Mouse (Mus musculus) heart, adult 9 months (tissue): ENCODE measurements around the gene Gatad2a.
A peak's percentile ranks its signal among the peaks of the same experiment; 100 is the strongest.
"Not testable (repeated sequence)": the region's sequence is repeated elsewhere in the genome, so short reads cannot be mapped to it uniquely, and the experiment has no call there.

Source experiments
- DNase-seq, 2 experiments: peaks; one replicate each; pipeline ENCODE4 v3.0.0; 2022; ENCODE audit warnings: low spot score in 2 of 2

Gene Gatad2a

DNA sequence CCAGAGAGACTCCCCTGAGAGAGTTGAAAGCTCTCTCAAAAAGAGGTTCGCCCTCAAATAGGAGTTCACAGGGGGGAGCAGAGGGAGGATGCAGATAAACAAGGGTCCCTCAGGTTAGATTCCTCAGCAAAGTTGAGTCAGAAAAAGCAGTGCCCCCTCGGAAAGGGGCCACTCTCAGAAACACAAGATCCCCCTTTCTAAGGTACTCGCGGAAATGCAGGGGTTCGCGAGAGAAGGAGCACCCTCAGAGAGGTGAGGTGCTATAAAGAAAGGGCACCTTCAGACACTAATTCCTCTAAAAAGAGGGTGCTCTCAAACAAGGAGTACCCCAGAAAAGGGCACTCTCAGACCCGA is 785 bp downstream of the Gatad2a start:
- DNase-seq, result no peak

DNA sequence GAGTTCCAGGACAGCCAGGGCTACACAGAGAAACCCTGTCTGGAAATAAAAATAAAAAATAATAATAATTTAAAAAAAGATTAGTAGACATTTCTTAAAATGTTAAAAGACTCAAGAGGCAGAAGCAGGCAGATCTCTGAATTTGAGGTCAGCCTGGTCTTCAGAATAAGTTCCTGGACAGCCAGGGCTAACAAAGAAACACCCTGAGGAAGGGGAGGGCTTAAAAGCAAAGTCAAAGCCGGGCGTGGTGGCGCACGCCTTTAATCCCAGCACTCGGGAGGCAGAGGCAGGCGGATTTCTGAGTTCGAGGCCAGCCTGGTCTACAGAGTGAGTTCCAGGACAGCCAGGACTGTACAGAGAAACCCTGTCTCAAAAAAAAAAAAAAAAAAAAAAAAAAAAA is 7.2 kb downstream of the Gatad2a start:
- DNase-seq, result not testable (repeated sequence)

DNA sequence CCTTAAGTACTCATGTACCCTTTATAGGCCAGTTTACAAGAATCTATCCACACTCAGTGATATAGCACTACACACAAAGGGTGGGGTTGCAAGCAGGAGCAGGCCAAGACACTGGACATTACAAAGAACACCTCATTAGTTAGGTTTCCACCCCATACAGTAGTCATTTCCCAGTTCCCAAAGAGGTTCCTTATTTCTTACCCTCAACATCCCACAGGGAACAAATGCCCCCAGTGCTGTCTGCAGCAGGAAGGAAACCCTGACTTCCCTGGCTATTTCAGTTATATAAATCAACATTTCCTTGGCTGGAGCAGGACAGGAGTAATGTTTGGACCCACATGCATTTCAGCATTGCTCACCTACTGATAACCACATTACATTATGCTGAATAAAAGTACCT is 8.4 kb downstream of the Gatad2a start:
- no peak for DNase-seq

DNA sequence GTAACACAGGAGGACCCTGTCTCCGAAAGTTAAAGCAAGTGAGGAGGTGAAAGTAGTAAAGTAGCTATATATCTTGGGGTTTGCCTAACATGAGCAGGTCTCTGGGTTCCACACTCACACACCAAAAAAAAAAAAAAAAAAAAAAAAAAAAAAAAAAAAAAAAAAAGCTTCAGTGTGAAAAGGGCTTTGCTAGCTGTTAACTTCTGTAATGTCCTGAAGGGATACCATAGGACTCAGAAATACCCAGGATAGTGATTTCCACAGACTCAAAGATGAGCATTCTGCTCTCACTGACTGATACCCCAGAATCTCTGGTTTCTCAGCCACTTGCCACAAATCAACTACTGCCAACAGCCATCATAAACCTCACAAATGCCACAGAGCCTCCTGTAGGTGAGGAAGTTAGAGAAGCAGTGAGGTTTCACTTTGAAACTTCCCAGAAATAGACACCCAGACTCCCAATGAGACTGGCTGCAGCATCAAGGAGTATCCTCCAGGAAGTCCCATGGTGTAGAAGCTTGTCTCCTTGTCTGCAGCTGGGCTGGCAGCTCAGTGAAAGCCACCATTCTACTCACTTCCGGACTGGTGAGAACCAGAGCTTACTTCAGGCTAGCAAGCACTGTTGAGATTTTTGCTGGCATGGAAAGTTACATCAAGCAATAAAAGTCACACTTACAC is 11.2 kb downstream of the Gatad2a start:
- DNase-seq, result no peak

DNA sequence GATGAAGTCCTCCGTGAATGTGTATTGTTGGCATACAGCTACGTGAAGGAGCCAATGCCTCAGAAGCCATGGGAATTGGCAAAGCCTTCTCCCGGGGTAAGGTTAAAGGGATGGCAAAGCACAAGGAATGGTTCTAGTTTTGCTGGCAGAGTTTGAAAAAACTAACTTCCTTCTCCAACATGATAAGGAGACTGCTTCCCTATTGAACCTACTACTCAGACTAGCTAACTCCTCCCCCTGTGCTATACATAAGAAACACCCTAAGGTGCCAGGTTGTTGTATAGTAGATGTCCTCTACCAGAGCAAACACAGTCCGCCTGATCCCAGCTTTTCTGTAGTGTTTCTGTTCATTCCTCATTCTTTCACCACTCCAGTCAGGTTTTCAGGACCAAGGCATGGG is 17.7 kb downstream of the Gatad2a start:
- DNase-seq, result no peak

DNA sequence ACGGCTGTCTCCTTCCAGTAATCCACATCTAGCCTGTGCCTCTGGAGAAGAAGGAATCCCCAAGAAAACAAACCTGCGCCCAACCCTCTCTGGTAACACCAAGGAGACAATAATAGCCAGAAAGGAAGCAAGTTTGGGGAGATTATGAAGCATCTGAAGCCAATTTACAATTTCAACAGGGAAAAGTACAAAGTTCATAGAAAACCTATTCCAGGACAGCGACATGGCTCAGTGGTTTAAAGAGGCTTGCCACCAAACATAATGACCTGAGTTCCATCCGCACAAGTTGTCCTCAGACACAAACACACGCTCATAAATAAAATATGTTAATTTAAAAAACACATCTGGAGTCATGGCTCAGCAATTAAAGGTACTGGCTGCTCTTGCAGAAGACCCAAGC is 21.4 kb downstream of the Gatad2a start:
- DNase-seq, result no peak

DNA sequence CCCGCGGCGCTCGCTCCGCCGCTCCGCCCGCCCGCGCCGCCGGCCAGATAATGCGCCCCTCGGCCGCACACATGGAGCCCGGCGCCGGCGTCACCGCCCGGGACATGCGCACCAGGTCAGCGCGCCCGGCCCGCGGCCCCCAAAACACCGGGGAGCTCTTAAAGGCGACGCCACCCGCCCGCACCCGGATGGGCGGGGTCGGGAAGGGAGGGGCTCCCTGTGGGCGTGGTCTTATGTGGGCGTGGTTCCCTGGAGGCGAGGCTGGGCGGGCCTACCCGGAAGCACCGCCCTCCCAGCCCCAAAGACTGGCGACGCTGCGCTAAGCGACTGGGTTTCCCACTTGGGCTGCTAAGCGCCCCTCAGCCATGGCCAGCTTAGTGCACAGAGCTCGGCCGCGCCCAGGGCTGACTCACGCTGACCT is 22.0 kb downstream of the Gatad2a start:
- DNase-seq, result peak; percentile 95 to 97

DNA sequence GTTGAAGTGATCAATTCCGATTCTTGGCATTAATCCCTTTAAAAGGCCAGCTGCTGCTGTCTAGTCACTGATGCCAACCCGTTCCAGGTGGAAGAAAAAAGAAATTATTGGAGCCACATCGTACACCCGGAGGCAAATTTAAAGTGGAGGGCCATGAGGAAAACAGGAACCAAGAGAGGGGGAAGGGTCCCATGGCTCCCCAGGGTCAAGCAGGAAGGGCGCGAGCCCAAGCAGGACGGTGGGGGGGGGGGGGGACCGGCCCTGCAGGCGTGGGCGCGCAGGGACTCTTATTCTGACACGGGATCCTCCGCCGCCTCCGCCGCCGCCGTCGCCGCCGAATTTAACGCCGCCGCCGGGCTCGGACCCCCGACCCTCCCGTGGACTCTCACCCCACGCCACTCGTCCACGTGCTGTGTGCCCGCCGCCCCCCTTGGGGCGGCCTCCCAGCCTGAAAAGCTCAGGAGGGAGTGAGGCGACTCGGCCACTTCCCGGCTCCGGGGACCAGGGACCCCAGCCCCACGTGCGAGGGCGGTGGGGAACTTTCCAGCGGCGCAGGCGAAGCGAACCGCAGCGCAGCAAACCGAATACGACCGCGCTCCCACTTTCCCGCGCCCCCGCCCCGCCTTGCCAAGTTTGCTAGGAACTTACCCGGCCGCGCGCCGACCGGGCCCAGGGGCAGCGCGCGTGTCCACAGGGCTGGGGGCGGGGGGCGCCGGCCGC is 22.6 kb downstream of the Gatad2a start:
- DNase-seq, result peak; percentile 42 to 59

DNA sequence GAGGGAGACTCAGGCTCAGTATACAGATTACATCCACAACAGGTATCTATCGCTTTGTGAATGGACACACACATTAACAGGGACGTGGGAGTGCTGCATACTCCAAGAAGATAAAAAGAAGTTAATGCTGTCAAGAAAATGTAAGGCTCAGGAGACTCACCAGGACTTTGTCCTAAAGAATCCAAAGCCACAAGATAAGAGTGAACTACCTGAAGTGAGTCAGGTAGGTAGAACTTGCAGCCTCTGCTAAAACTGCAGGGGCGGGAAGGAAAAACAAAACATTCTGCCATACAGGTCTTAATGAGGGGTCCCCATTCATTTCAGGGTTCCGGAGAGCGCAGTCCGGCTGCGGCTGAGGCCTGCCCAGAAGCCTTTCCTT is 23.1 kb downstream of the Gatad2a start:
- no peak for DNase-seq

DNA sequence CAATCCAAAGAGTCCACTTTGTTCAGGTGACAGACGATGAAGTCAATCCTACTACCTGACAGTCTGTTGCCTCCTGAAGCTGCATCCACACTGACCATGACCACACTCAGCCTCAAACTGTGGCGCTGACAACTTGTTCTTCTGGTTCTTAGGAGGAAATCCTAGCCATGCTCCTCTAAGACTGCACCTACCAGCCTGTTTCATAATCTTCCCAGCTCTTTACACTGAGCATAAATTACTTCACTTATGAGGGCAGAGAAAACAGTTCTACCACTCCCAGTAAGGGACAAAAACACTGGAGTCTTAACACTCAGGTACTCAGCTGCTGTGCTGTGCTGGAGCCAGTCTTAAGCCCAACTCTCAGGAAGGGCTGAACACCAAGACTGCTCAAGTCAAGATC is 25.3 kb downstream of the Gatad2a start:
- DNase-seq, result no peak

DNA sequence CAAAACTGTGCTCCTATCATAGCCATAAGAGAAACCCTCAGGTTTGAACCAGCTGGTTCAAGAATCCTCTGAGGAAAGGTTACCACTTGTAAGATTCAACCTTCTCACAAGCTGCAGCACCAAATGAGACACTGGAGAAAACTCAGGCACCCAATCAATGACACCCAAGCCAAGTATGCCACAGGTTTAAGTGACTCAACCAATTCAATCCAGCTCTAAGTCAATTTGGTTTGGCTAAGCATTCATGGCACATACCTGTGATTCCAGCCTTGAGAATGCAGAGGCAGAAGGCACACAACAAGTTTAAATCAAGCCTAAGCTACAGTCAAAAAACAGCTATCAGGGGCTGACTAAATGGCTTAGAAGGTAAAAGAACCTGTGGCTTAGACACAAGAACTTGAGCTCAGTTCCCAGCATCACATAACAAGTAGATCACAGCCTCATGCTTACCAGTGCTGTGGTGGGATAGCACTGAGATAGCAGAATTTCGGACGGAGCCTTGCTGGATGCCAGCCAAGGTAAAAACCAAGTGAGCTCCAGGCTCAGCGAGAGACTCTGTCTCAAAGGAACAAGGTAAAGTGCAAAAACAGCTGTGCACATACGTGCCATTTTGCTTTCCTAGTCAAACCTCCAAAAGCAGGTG is 28.8 kb downstream of the Gatad2a start:
- DNase-seq, result no peak

DNA sequence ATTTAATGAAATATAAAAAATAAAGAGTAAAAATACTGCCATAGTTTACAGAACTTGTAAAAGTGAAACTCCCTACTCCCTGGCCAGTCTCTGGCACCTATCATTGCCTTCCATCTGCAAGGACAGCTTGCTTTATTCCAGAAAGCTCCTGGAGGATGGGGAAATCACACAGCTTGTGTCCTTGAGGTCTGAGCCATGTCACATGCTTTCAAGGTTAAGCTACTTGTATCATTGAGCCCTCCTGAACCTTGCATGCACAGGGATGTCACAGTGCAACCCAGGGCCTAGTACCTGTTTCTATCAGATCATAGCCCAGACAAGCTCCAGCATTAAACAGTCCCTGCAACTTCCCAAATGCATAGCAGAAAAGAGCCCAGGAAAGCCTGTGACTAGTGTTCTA is 36.9 kb downstream of the Gatad2a start:
- DNase-seq, result no peak

DNA sequence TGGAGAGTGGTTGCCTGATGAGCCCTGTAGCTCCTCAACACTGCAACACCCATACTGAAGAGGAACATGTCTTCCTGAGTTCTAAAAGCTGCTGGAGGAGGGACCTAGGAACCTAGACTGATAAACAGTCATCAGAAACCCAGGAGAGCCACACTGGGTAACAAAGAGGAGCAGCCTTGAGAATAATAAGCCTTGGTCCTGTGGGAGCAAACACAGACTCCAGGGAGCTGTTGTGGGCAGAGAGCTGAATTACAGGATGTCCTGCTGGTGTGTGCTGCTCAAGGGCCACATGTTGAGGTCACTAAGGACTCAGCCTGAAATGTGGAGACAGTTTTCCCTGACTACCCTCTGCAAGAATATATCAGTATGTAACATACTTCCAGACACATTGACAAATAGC is 38.3 kb downstream of the Gatad2a start:
- peak; percentile 45 to 69 for DNase-seq

DNA sequence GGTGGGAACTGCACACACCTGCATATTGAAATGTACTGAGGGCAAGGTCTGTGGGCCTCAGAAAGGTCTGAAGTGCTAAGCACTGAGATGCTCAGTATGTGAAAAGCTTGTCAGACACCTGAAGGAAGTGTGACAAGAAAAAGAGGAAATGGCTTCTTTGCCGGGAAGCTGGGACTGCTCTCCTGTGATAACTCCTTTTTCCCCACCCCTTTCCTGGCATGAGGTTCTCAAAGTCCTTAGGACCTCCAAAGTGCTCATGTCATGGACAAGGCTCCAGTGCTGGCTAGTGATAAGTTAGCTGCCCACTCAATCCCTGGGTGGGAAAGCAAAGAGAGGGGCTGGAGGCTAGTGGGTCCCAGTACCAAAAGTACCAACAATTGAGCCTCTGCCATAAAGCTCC is 38.8 kb downstream of the Gatad2a start:
- peak in 1 of 2 experiments; percentile 43 for DNase-seq

DNA sequence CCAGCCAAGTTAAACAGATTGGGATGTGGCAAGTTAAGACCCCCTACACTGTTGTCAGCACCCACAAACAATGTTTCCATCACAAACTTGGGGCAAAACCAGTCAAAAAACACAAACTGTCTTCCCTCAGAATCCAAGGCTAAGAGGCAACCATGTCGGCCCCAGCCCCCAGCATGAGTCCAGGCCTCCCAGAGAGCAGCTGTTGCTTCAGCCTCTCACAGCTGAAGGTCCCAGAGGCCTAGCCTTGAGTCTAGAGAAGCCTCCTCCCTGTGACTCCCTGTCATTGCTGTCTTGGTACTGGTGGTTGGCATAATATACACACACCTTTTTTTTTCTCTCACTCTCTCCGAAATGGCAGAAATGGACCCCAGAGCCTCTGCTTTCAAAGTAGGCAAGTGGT is 39.5 kb downstream of the Gatad2a start:
- no peak for DNase-seq

DNA sequence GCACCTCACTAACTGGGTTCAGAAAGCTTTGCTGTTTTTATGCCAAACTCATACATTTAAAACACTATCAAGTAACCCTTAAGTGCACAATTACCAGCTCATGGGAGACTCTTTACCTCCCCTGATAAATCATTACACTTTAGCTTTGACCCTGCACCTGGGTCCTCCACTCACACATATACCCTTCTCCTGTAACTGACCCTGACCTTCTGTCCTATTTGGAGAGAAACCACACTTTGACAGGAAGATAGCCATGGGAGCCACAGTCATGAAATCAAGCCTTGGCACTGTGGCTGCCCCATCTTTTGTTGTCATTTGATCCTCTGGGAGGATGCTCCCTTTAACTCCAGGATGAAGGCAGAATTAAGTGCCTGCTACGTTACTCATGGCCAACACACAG is 41.5 kb downstream of the Gatad2a start:
- DNase-seq, result no peak

DNA sequence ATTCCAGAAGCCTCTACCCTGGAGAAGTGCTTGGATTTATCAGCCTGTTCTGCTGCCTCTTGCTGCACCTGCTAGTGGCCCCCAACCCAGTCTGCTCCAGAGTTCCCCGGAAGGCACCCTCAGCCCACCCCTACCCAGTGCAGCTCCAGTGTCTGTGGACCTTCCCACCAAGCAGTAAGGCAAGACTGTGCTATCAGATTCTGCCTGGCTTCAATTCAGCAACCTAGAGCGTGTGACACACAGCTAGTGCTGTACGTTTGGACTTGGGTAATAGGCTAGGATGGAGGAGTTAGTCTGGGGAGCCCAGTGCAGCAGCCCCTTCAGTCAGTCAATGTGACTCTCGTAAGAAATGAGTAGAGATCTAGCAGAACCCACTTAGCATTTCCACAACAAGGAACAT is 42.0 kb downstream of the Gatad2a start:
- DNase-seq, result no peak

DNA sequence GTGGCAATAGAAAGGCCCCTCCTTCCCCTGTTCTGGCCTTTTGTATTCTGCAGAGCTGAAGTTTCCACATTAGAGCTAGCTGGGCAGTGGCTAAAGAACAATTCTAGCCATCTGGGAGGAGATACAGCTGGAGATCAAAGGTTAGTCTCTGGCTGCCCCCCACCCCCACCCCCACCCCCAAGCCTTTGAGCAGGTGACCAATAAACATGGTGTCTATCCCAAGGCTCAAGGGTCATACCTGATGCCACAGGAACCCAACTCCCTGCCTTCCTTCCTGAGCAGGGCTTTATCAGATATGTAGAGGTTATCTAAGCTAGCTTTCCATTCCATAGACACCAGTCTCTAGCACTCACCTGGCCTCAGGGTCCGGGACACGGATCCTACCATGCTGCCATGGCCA is 45.9 kb downstream of the Gatad2a start:
- DNase-seq, result no peak

DNA sequence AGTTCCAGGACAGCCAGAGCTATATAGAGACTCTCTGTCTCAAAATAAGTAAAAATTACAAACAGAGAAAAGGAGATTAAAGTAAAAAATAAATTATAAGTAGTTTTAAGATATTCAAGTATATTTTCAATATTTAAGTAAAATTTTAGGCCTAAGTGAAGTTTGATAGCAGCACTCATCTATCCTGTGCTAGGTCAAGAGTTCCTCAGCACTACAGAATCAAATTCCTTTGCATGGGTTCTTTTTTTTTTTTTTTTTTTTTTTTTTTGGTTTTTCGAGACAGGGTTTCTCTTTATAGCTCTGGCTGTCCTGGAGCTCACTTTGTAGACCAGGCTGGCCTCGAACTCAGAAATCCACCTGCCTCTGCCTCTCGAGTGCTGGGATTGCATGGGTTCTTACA is 53.7 kb downstream of the Gatad2a start:
- DNase-seq, result not testable (repeated sequence)

DNA sequence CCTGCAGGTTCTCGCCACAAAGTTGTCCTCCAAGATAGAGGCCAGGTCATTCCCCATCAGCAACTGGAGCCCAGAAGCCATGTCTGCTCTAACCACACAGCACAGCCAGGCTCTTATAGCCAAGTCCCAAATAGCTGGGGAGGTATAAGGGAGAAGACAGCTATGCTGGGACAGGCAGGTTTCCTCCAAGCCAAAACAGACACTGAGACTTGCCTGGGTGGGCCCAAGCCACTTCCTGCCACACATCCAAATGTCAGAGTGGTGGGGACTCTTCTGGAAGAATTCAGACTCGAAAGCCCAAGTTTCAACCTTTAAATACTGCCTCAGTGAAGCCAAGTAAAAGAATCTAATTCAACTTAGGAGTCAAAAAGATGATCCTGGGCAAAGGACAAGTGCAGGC is 55.8 kb downstream of the Gatad2a start:
- DNase-seq, result no peak

DNA sequence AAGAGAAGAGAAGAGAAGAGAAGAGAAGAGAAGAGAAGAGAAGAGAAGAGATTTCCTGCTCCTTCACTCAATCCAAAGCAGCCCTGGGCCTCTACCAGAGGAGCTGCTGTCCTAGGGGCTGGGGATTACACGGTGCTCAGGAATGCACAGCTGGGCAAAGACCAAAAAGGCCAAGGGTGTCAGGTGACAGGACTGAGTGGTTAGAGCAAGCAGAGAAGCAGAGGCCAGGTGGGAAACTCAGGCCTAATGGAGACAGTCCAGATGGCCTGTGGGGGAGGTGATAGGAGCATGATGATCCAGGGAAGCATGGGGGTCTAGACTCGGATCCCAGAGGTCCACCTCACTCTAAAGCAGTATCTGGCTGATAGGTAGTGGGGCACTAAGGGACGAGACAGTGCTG is 56.6 kb downstream of the Gatad2a start:
- no peak for DNase-seq

DNA sequence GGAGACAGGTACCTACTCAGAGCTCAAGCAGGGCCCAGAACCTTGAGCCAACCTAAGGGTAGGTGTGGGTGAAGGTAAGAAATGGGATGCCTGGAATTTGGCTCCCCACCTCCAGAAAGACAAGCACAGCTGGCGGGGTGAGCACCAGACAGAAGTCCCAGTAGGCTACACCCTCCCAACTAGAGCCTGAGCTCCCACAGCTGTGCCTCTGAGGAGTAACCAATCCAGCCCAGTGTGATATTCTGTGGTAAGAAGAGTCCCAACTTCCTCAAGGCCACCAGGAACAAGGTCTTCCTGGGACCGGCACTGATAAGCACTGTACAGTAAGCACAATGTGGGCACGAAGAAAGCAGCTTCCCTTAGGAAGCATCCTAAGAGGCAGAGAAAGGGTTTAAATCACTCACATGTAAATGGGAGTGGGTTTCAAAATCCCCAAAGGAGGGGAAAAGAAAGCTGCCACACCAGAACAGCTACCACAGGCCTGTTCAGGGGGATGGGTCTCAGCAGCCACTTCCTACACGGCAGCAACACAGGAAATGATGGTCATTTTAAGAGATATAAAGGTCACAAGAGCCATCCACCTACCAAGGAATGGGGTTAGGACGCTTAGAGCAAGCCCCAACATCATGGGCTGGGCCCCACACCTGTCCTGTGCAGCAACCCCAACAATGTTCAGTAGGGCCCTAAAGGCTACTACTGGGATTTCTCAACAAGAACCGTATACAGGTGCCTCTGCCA is 57.8 kb downstream of the Gatad2a start:
- no peak for DNase-seq

DNA sequence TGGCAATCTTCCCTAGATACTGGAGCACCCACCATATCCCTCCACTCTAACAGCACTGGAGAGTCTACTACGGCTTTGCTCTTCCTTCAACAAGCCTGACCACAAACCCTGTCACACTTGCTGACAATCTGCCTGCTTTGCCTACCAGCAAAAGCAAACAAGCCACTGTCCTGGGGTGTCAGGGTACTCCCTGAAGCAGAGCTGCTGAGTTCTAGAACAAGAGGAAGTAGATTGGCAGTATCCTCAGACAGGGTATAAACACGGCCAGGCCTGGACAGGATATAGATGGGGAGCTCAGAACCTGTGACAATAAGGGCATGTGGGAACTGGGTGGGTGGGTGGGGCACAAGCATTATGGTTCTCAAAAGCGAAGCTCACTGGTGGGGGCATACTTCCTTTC is 58.7 kb downstream of the Gatad2a start:
- DNase-seq, result no peak
